Mouse (Mus musculus) erythroblast, embryonic 14.5 days (primary cell): Measurements from ENCODE around the gene Fam170b. TPM values are rescaled to one million over a fixed set of nuclear protein-coding genes. Genes with fewer than 3 reads are reported as not detected.

Source experiments
- H3K27me3 ChIP-seq: 2 replicates; pipeline ENCODE4 v1.6.1; 2012; ENCODE audit warnings: inconsistent platforms; ENCODE audit not compliant: control insufficient read depth
- H3K36me3 ChIP-seq: 2 replicates; pipeline ENCODE4 v1.6.1; 2012; ENCODE audit warnings: mild to moderate bottlenecking, inconsistent platforms; ENCODE audit not compliant: control insufficient read depth
- H3K4me1 ChIP-seq: 2 replicates; pipeline ENCODE4 v1.6.1; 2012; ENCODE audit warnings: inconsistent platforms; ENCODE audit not compliant: control insufficient read depth
- H3K4me3 ChIP-seq: replicated peaks from 2 replicates; pipeline ENCODE3; 2012; ENCODE audit warnings: moderate library complexity, mild to moderate bottlenecking, inconsistent platforms
- H3K9me3 ChIP-seq: 2 replicates; pipeline ENCODE4 v1.6.1; 2012; ENCODE audit warnings: low read length, inconsistent platforms, mixed read lengths; ENCODE audit not compliant: control insufficient read depth
- GATA1 ChIP-seq: IDR thresholded peaks from 2 replicates; pipeline ENCODE4 v1.6.1; 2012; ENCODE audit warnings: low read length, inconsistent platforms, mixed read lengths
- TAL1 ChIP-seq: IDR thresholded peaks from 3 replicates; pipeline ENCODE4 v1.6.1; 2012; ENCODE audit warnings: low read length, inconsistent platforms, mixed read lengths
- polyA plus RNA-seq: library from polyadenylated mRNA; stranded (reverse); fragments of >175 nt; gene quantifications from 2 replicates; pipeline ENCODE4 v1.2.3, GENCODE M21; 2012

The Fam170b gene
- polyA plus RNA-seq, 1 experiment: not detected

DNA sequence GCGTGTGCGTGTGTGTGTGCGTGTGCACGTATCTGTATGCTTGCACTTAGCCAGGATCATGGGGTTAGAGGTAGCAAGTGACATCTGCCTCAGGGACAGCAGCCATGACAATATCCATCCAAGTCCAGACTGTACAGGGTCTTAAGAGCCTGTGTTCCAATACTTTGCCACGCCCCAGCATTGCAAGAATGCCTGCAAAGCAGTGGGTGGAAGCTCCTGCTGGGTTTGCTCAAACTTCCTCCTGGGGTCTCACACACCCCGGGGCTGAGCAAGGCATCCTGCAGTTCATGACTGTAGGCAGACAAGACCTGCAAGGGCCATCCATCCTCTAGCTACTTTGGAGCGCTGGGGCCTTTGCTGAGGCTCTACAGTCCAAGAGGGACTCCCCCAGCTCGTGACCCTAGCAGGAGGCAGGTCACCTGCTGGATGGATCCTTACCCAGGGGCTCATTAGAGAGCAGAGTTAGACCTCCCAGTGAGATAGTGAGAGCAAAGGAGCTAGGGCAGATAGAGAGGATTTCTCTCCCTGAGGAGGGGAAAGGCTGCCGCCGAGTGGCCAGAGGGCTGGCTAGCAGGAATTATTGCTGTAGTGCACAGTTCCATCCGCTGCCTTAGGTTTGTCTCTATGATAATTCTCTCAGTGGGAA is 32.6 kb upstream of the Fam170b start:
- no peaks in the 10 kb centered on the region for H3K9me3 ChIP-seq
- H3K4me1 ChIP-seq: no peaks in the 10 kb centered on the region; the same call in 1 of the 2 replicates
- H3K27me3 ChIP-seq: no peaks in the 10 kb centered on the region
- TF ChIP-seq GATA1 (no peak), TAL1 (no peak)
- no peak overlapping the region for H3K4me3 ChIP-seq
- no peaks in the 10 kb centered on the region for H3K36me3 ChIP-seq

DNA sequence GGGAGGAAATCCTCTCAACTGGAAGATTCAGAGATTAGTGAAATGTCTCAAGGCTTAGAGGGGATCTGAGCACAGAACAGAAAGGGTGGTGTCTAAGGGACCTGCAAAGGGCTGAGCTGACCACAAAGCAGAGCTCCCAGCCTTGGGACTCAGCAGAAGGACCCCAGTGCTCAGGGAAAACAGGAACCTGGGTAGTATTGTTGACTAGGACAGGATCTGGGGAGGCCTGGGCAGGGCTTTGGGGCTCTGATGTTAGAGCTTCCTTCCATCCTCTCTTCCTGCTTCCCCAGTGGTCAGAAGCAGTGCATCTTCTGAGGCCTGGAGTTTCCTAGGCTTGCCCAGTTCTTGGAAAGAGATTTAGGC is 32.1 kb upstream of the Fam170b start:
- no peaks in the 10 kb centered on the region; the same call in 1 of the 2 replicates for H3K4me1 ChIP-seq
- no peaks in the 10 kb centered on the region for H3K9me3 ChIP-seq
- H3K4me3 ChIP-seq: no peak overlapping the region
- TF ChIP-seq TAL1 (no peak), GATA1 (no peak)
- no peaks in the 10 kb centered on the region for H3K36me3 ChIP-seq
- H3K27me3 ChIP-seq: no peaks in the 10 kb centered on the region

DNA sequence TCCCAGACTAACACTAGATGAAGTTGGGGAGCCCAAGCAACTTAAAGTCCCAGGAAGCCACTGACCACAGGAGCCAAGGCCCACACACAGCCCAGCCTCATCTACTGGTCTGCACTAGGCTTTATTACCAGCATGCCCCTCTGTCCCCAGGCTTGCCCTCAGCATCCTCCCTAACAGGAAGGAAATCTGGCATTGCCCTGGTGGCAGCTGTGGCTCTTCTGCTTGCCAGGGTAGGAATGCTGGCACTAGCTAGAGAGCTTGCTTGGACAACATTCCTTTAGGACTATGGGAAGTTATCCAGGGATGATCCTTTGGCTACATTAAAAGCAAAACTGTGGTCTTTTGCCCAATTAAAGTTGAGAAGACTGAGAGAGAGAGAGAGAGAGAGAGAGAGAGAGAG is 23.7 kb upstream of the Fam170b start:
- Histone ChIP-seq H3K4me1 (no peaks in the 10 kb centered on the region), H3K9me3 (no peaks in the 10 kb centered on the region), H3K36me3 (no peaks in the 10 kb centered on the region), H3K4me3 (no peak overlapping the region), H3K27me3 (no peaks in the 10 kb centered on the region)
- no peak for TF ChIP-seq TAL1
- TF ChIP-seq GATA1: no peak

DNA sequence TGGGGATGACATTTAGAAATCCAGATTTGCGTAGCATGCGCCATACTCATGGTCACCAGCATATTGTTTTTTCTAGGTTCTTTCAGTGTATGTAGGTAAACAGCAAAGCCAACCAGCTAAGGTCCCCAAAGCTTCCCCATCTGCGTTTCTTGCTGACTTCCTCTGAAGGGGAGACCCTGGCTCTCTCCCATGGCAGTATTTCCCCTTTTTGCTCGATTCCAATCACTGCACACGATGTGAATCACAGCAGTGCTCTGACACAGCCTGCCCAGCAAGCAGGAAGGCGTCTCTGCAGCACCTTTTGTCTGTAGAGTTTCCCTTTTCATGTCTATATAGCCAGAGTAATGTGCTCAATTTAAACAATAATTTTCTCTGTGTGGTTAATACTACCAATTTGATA is 21.3 kb upstream of the Fam170b start:
- no peaks in the 10 kb centered on the region for H3K4me1 ChIP-seq
- no peak overlapping the region for H3K4me3 ChIP-seq
- H3K9me3 ChIP-seq: no peaks in the 10 kb centered on the region
- no peaks in the 10 kb centered on the region for H3K27me3 ChIP-seq
- TF ChIP-seq GATA1 (no peak), TAL1 (no peak)
- H3K36me3 ChIP-seq: no peaks in the 10 kb centered on the region

DNA sequence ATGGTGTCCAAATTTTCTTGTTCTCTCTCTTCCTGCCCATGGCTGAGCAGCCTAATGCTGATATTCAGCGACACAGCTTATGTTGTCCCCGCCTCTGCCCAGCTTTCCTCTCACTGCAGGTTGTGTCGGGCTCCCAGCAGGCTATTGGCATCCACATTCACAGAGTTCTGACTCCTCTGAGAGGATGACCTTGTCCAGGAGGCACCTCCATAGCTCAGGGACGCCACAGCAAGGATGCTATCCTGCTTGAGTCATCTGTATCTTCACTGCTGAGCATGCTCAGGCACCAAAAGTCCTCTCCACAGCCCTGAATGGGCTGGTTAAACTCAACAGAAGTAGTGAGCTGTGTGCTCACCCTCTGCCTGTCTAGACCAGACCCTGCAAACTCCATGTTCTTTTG is 18.8 kb upstream of the Fam170b start:
- Histone ChIP-seq H3K4me1 (no peaks in the 10 kb centered on the region), H3K36me3 (no peaks in the 10 kb centered on the region), H3K27me3 (no peaks in the 10 kb centered on the region), H3K4me3 (no peak overlapping the region), H3K9me3 (no peaks in the 10 kb centered on the region)
- TF ChIP-seq GATA1: no peak
- TF ChIP-seq TAL1: no peak

DNA sequence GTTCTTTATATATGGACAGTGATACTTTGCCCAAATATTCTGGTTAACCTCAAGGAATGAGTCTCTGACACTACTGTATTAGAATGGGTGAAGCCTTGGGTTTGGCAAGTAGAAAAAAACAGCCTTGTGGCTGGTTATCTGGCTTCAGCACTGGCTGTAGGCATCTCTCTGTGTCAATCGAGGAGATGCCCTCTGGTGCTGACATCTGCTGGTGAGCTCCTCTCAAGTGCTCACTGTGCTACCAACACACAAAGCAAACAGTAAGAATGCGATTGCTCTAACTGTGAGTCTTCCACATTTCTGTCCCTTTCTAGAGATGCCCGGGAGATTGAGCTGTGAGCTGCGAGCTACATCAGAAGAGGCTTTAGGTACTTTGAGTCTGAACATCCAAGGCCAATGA is 17.2 kb upstream of the Fam170b start:
- TF ChIP-seq TAL1 (no peak), GATA1 (no peak)
- Histone ChIP-seq H3K9me3 (no peaks in the 10 kb centered on the region), H3K4me3 (no peak overlapping the region), H3K36me3 (no peaks in the 10 kb centered on the region), H3K27me3 (no peaks in the 10 kb centered on the region), H3K4me1 (no peaks in the 10 kb centered on the region)

DNA sequence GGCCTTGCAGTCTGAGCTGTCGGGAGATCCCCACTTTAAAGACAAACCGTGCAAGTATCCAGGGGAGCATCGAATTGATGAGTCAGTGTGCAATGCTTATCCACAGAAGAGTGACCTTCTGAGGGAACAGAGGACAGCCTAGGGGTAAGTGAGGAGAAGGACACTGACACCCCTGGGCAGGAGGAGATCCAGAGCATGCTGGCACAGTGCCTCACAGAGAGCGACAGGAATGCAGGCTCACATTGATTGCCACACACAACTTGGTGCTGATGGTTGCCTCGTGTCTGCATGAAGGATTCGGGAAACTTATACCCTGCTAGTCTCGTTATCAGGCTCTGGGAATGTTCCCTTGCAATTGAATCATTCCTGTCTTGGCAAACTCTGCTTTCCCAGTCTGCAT is 16.5 kb upstream of the Fam170b start:
- TF ChIP-seq TAL1 (no peak), GATA1 (no peak)
- Histone ChIP-seq H3K27me3 (no peaks in the 10 kb centered on the region), H3K9me3 (no peaks in the 10 kb centered on the region)

DNA sequence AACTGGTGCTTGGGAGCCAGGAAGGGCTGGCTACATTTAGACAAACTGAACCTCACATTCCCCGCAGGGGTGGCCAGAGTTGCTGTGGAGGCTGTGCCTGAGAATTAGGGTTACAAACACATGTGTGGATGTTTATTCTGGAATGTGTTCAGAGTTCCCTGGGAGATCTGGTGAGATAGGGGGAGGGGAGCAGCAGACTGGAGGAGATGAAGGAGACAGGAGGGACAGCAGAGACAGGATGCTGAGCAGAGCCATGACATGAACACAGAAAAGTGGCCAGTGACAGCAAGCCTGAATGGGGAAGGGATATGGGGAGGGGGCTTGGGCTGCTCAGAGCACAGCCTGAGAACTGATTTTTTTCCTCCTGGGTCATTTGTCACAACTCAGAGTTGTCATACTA is 14.5 kb upstream of the Fam170b start:
- TF ChIP-seq GATA1 (no peak), TAL1 (no peak)
- Histone ChIP-seq H3K4me1 (no peaks in the 10 kb centered on the region), H3K27me3 (no peaks in the 10 kb centered on the region), H3K4me3 (no peak overlapping the region), H3K9me3 (no peaks in the 10 kb centered on the region), H3K36me3 (no peaks in the 10 kb centered on the region)

More for the DNA sequence above, 16.5 kb upstream of the Fam170b start:
- no peak overlapping the region for H3K4me3 ChIP-seq
- H3K4me1 ChIP-seq: no peaks in the 10 kb centered on the region
- no peaks in the 10 kb centered on the region for H3K36me3 ChIP-seq

DNA sequence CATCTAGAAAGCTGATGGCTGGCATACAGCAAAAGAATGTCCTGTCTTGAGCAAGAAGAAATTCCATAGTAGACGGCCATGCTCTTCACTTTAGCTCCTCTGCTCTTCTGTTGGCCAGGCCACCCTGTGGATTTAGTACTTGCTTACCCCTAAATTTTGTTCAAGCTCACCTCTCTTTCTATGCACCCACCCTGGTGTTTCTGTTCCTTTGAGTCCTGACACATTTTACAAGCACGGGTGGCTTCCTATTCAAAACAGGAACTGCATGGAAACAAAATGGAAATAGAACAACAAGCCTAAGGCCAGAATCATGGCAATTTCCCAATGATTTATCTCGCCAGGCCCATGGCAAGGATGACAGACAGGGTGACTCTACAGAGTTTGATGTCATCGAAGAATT is 10.9 kb upstream of the Fam170b start:
- TF ChIP-seq GATA1 (no peak), TAL1 (no peak)
- H3K27me3 ChIP-seq: no peaks in the 10 kb centered on the region
- H3K36me3 ChIP-seq: no peaks in the 10 kb centered on the region
- no peaks in the 10 kb centered on the region for H3K4me1 ChIP-seq
- H3K9me3 ChIP-seq: no peaks in the 10 kb centered on the region
- H3K4me3 ChIP-seq: no peak overlapping the region

DNA sequence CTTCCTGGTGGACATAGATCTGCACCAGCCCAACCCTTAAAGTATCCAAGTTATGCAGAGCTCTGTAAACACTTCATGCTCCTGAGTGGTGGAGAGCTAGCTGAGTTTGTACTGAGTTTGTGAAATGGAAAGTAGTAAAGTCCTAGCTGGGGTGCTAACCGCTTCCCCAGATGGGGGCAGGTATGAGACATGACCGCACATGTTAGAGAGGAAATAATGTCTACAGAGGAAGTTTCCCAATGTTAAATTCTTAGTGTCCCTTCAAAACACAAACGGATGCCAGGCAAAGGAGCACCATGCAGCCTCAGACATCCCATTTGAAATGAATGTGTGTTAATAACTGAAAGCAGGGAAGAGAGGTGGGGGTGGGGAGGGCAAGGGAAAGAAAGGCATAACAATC is 9.9 kb upstream of the Fam170b start:
- H3K4me3 ChIP-seq: no peak overlapping the region
- TF ChIP-seq TAL1: no peak
- TF ChIP-seq GATA1: no peak
- H3K36me3 ChIP-seq: no peaks in the 10 kb centered on the region
- H3K27me3 ChIP-seq: no peaks in the 10 kb centered on the region
- no peaks in the 10 kb centered on the region for H3K9me3 ChIP-seq
- no peaks in the 10 kb centered on the region for H3K4me1 ChIP-seq
